Mouse (Mus musculus): ENCODE measurements around the gene Zwint.

GRCm38 (mm10) chr10:72676550-72676949 lies 21.9 kb downstream of the Zwint start:
- TF ChIP-seq CTCF (IDR thresholded peaks at IDR 0.05) (no peak), POLR2A (IDR thresholded peaks at IDR 0.05; ENCODE audit: insufficient read depth, low read depth, low read length) (no peak), EP300 (IDR thresholded peaks at IDR 0.05; ENCODE audit: insufficient read depth, low read depth, low read length) (no peak)

All from heart, adult 2 months (tissue).